Mouse (Mus musculus) lung, adult 2 months (tissue): Measurements from ENCODE around the gene Esd.

Experiments used
- CTCF ChIP-seq: fragments of 200-500 bp; IDR thresholded peaks from 2 replicates; pipeline ENCODE4 v1.5.1; 2011; ENCODE audit warnings: mild to moderate bottlenecking, low read length, control low read depth; ENCODE audit not compliant: insufficient read depth
- POLR2A ChIP-seq: fragments of 200-500 bp; IDR thresholded peaks from 2 replicates; pipeline ENCODE4 v1.6.1; 2011; ENCODE audit warnings: low read depth, mild to moderate bottlenecking, control low read depth, low read length, borderline replicate concordance; ENCODE audit errors: extremely low read depth

DNA sequence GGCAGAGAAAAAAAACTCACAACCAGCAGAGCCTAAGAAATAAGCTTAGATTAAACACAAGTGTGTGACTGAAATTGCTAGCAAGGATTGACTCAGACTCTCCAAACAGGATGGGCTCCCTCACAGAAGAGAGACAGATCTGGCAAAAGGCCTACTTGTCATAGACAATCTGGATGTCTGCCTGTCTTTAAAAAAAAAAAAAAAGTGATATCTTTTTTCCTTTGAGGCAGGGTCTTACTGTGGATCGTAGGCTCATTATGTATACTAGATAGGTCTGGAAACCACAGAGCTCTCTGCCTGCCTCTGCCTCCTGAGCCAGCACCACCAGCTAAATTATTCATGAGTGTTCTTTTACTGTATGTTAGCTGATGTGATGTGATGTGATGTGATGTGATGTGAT lies 35.8 kb downstream of the Esd start:
- TF ChIP-seq POLR2A: no peak
- TF ChIP-seq CTCF: no peak
